Mouse (Mus musculus) neural tube, embryonic 14.5 days (tissue): Measurements from ENCODE around the gene Coq8a. TPM values are rescaled to one million over a fixed set of nuclear protein-coding genes. Genes with fewer than 3 reads are reported as not detected.

Source experiments
- ATAC-seq: fragments of 200-750 bp; cut with Nextera tagmentation; 2 replicates; pipeline ENCODE4 v1.8.0; 2017; ENCODE audit warnings: low read depth, mild to moderate bottlenecking, moderate TSS enrichment, moderate library complexity
- H3K27ac ChIP-seq: fragments of 300-500 bp; sonication (generic); 2 replicates; pipeline ENCODE4 v1.5.1; 2014; ENCODE audit warnings: low read depth, mild to moderate bottlenecking, control low read depth, low read length, moderate library complexity, mixed read lengths
- H3K27me3 ChIP-seq: fragments of 300-500 bp; sonication (generic); 2 replicates; pipeline ENCODE4 v1.6.1; 2014; ENCODE audit warnings: low read length; ENCODE audit not compliant: control insufficient read depth, insufficient read depth
- H3K36me3 ChIP-seq: fragments of 300-500 bp; sonication (generic); 2 replicates; pipeline ENCODE4 v1.6.1; 2014; ENCODE audit warnings: low read length, mixed read lengths; ENCODE audit not compliant: control insufficient read depth, insufficient read depth
- H3K4me1 ChIP-seq: fragments of 300-500 bp; sonication (generic); 2 replicates; pipeline ENCODE4 v1.6.1; 2014; ENCODE audit warnings: low read length; ENCODE audit not compliant: control insufficient read depth, insufficient read depth
- H3K4me2 ChIP-seq: fragments of 300-500 bp; sonication (generic); 2 replicates; pipeline ENCODE4 v1.6.1; 2014; ENCODE audit warnings: mild to moderate bottlenecking, low read depth, low read length, control low read depth
- H3K4me3 ChIP-seq: fragments of 300-500 bp; sonication (generic); 2 replicates; pipeline ENCODE4 v1.5.1; 2014; ENCODE audit warnings: low read depth, low read length, control low read depth, mixed read lengths
- H3K9ac ChIP-seq: fragments of 300-500 bp; sonication (generic); replicated peaks from 2 replicates; pipeline ENCODE4 v1.6.1; 2014; ENCODE audit warnings: low read depth, mild to moderate bottlenecking, control low read depth, low read length, mixed read lengths
- H3K9me3 ChIP-seq: fragments of 300-500 bp; sonication (generic); 2 replicates; pipeline ENCODE4 v1.6.1; 2016; ENCODE audit warnings: low read length; ENCODE audit not compliant: control insufficient read depth
- WGBS: fragments of 180-500 bp; shearing (Covaris S2); extraction: QIAGEN DNeasy Blood & Tissue Kit; methylation state at CpG from one replicate; pipeline ENCODE4 v1.1.7; 2014; 5-methylcytosine and 5-hydroxymethylcytosine counted together
- polyA plus RNA-seq: library from polyadenylated mRNA; unstranded; fragments of >200 nt; fragmentation: Nextera tagmentation; extraction: Ambion mirVana; gene quantifications from 2 replicates; pipeline ENCODE4 v1.2.1, GENCODE M21; 2014

The Coq8a gene
- polyA plus RNA-seq, 1 experiment from 2014 or later, result 3.1 TPM

DNA sequence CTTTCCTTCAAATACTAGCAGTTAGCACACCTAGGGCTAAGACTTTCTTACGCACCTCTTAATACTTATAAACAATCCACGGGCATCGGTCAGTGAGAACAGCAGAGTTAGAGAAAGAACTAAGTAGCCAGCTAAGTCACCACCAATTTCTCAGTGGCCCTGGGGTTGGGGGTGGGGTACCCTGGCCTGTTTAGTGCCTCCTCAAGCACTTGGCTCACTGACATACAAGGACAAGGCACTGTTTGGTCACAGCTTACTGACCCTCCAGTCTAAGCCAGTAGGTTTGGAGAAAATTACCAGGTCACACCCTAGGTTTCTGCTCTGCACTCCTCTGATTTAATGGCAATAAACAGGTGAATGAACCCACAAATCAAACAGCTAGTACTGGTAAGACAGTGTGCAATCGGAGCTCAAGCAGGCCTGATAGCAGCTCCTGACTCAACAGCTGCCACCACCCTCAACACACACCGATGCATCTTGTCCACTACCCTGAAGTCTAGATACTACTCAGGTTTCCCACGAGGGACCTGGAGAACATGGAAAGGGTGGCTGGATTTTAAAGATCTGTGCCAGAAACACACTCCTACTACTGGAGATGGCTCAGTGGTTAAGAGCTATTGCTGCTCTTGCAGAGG is 15.8 kb downstream of the Coq8a start:
- no peak for ATAC-seq
- Histone ChIP-seq H3K27me3 (no peaks in the 10 kb centered on the region), H3K27ac (no peak overlapping the region), H3K9me3 (no peaks in the 10 kb centered on the region), H3K36me3 (no peaks in the 10 kb centered on the region), H3K9ac (no peak overlapping the region), H3K4me1 (no peaks in the 10 kb centered on the region), H3K4me3 (no peak overlapping the region), H3K4me2 (no peak overlapping the region)
- 89% methylated on average over 6 of the region's 6 CpGs for WGBS

DNA sequence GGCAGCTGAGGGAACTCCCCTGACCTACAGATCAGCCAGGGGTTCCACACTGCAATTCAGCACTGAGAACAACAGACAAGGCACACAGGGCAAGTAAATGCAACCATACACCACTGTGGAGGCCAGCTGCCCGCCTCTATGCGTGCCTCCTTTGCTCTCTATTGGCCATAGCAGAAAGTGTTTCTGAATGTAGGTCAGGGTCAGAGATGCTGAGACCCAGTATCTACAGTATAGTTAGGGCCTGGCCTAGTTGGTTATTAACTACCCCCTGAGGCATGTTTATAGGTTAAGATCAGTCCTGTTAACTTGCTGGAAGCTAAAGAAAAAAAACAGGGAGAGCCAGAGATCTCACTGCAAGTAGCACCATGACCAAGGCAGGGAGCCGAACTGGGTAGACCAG is 16.7 kb downstream of the Coq8a start:
- WGBS, result 73% methylated on average over 3 of the region's 3 CpGs
- Histone ChIP-seq H3K9me3 (no peaks in the 10 kb centered on the region), H3K4me1 (no peaks in the 10 kb centered on the region), H3K4me2 (no peak overlapping the region), H3K4me3 (no peak overlapping the region), H3K27ac (no peak overlapping the region), H3K36me3 (no peaks in the 10 kb centered on the region), H3K9ac (no peak overlapping the region), H3K27me3 (no peaks in the 10 kb centered on the region)
- no peak for ATAC-seq

GRCm38 (mm10) chr1:180181966-180182319 is 17.5 kb downstream of the Coq8a start:
- Histone ChIP-seq H3K36me3 (no peaks in the 10 kb centered on the region), H3K9ac (no peak overlapping the region), H3K27me3 (no peaks in the 10 kb centered on the region), H3K4me3 (no peak overlapping the region), H3K4me1 (no peaks in the 10 kb centered on the region), H3K4me2 (no peak overlapping the region), H3K9me3 (no peaks in the 10 kb centered on the region), H3K27ac (no peak overlapping the region)
- ATAC-seq, result no peak
- 89% methylated on average over 9 of the region's 9 CpGs for WGBS

- WGBS, result 94% methylated on average over 7 of the region's 7 CpGs
- Histone ChIP-seq H3K36me3 (no peaks in the 10 kb centered on the region), H3K9ac (no peak overlapping the region), H3K9me3 (no peaks in the 10 kb centered on the region), H3K4me2 (no peak overlapping the region), H3K27me3 (no peaks in the 10 kb centered on the region), H3K4me3 (no peak overlapping the region), H3K4me1 (no peaks in the 10 kb centered on the region), H3K27ac (no peak overlapping the region)
- ATAC-seq, result no peak
These were observed 18.0 kb downstream of the Coq8a start for GRCm38 (mm10) chr1:180181304-180181965.

DNA sequence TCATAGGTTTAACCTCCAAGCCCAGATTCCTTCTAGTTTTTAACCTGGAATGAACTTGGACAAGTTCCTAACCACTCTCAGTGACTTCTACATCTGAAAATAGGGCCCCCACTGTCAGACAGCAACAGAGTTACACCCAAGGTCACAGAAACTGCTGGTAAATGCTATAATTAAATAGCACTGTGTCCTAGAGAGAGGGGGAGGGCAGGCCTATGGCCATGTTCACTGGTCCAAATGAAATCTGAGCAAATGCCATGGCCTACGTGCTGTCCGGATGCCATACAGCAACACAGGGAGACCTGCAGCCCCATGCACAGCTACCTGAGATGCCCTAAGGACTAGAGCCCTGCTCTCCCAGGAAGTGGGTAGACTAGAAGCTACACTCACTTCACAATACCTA is 19.6 kb downstream of the Coq8a start:
- H3K27ac ChIP-seq, result no peak overlapping the region
- no peaks in the 10 kb centered on the region for H3K9me3 ChIP-seq
- no peaks in the 10 kb centered on the region for H3K4me1 ChIP-seq
- no peak overlapping the region for H3K4me2 ChIP-seq
- 93% methylated on average over 2 of the region's 2 CpGs for WGBS
- ATAC-seq, result no peak
- H3K9ac ChIP-seq, result no peak overlapping the region
- H3K27me3 ChIP-seq, result no peaks in the 10 kb centered on the region
- H3K4me3 ChIP-seq, result no peak overlapping the region
- H3K36me3 ChIP-seq, result no peaks in the 10 kb centered on the region

DNA sequence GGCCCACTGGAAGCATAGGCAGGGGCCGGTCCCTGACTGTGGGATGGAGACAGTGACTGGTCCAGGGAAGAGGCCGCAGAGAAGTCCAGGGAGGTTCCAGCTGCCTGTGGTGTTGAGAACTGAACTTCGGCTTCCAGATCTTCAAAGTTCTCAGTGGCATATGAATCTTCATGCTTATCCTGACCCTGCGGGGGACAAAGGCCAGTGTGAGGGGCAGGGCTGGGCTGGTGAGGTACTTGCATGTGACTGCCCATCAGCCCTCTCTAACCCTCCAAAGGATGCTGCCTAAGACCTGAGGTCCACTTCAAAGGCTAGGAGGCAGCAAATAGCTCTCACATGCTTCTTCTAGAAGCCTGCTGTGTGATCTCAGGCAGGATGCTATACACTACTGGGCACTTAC is 20.3 kb downstream of the Coq8a start:
- no peak for ATAC-seq
- 93% methylated on average over 4 of the region's 4 CpGs for WGBS
- H3K36me3 ChIP-seq, result no peaks in the 10 kb centered on the region
- H3K4me3 ChIP-seq, result no peak overlapping the region
- no peak overlapping the region for H3K4me2 ChIP-seq
- no peaks in the 10 kb centered on the region for H3K9me3 ChIP-seq
- H3K4me1 ChIP-seq, result no peaks in the 10 kb centered on the region
- no peak overlapping the region for H3K9ac ChIP-seq
- no peaks in the 10 kb centered on the region for H3K27me3 ChIP-seq
- H3K27ac ChIP-seq, result no peak overlapping the region

GRCm38 (mm10) chr1:180178340-180178739 is 21.1 kb downstream of the Coq8a start:
- H3K4me3 ChIP-seq, result no peak overlapping the region
- H3K9me3 ChIP-seq, result no peaks in the 10 kb centered on the region
- no peaks in the 10 kb centered on the region for H3K4me1 ChIP-seq
- ATAC-seq, result no peak
- no peak overlapping the region for H3K4me2 ChIP-seq
- WGBS, result 93% methylated on average over 9 of the region's 9 CpGs
- H3K36me3 ChIP-seq, result no peaks in the 10 kb centered on the region
- no peaks in the 10 kb centered on the region for H3K27me3 ChIP-seq
- H3K27ac ChIP-seq, result no peak overlapping the region
- no peak overlapping the region for H3K9ac ChIP-seq

DNA sequence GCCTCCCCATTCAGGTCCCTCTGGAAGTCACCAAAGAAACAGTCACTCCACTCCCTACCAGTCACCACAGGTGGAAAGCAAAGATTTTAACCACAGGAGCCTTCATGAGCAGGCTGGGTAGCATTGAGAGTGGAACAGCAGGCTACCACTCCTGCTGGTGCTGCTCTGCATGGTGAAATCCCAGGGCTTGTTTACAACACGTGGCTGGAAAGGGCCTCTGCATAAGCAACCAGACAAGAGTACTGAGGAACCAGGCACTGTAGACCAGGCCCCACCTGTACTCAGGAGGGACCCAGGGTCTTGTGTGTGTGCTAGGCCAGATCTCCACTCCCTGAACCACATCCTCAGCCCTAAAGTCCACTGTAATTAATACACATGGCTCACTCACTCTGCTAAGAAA is 22.6 kb downstream of the Coq8a start:
- WGBS, result 10% methylated on average over 1 of the region's 1 CpGs
- Histone ChIP-seq H3K9ac (no peak overlapping the region), H3K36me3 (no peaks in the 10 kb centered on the region), H3K27ac (no peak overlapping the region), H3K9me3 (no peaks in the 10 kb centered on the region), H3K27me3 (no peaks in the 10 kb centered on the region), H3K4me1 (no peaks in the 10 kb centered on the region), H3K4me2 (no peak overlapping the region), H3K4me3 (no peak overlapping the region)
- no peak for ATAC-seq

DNA sequence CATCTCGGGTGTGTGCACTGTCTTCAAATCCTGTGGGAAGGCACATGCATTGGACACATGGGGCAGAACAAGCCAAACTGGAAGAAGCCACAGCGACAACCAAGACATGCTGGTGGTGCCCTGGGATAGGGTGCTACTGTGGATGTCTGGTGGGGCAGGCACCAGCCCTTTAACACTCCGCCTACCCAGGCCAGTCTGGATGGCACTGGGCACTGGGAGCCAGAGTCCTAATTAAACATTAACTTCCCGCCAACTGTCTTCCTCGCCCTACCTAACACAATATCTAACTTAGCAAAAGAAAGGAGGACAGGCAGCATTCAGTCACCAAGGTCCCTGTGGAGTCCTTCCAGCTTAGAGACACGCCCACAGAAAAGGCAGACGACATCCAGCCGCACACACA is 23.8 kb downstream of the Coq8a start:
- Histone ChIP-seq H3K36me3 (no peaks in the 10 kb centered on the region), H3K4me1 (no peaks in the 10 kb centered on the region), H3K4me2 (no peak overlapping the region), H3K9me3 (no peaks in the 10 kb centered on the region), H3K4me3 (no peak overlapping the region), H3K9ac (no peak overlapping the region), H3K27me3 (no peaks in the 10 kb centered on the region), H3K27ac (no peak overlapping the region)
- ATAC-seq, result no peak; the same call in 1 of the 2 replicates
- 53% methylated on average over 8 of the region's 8 CpGs for WGBS
